Mouse (Mus musculus) liver, adult 2 months (tissue): ENCODE measurements at regions not wholly inside any gene's neighbourhood (a gene's known extent, or its start where the extent isn't known, plus 50 kb on each side); places are given as distances from the start of the nearest gene placed in this dataset.

Source experiments
- CTCF ChIP-seq: fragments of 200-500 bp; IDR thresholded peaks from 2 replicates; pipeline ENCODE4 v1.5.1; 2011; ENCODE audit warnings: low read depth, low read length, control low read depth
- POLR2A ChIP-seq: fragments of 200-500 bp; IDR thresholded peaks from 2 replicates; pipeline ENCODE4 v1.6.1; 2011; ENCODE audit warnings: low read length, control low read depth; ENCODE audit not compliant: insufficient read depth; ENCODE audit errors: extremely low read depth

DNA sequence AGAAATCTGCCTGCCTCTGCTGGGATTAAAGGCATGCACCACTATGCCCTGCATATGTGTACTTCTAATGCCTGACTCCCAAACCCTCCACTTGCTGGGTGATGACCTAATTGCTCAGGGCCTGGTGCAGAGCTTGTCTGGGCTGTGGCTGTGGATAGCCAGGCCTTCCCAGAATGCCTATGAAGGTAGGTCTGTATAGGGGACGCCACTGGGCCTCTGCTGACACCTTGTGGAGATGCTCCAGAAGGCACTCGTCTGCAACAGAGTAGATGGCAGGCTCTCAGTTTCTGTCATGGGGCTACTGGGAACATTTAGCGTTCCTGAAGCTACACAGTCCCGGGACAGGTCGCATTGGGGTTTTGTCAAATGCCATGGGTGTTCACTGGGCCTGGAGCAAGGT is 201.4 kb upstream of the Zfp618 start:
- peak; percentile 98 for TF ChIP-seq CTCF
- no peak for TF ChIP-seq POLR2A
